Mouse (Mus musculus) adrenal gland, adult (tissue): Measurements from ENCODE around the gene Tspan15.

ENCODE experiments used
- DNase-seq, 2 experiments: peaks; one replicate each; pipeline ENCODE4 v3.0.0; 2022 to 2023; ENCODE audit warnings: low spot score in 1 of 2; ENCODE audit not compliant: inconsistent age in 2 of 2

Tspan15 gene

GRCm38 (mm10) chr10:62135696-62136470 lies 95.2 kb downstream of the Tspan15 start:
- DNase-seq, result no peak
